Mouse (Mus musculus): Measurements from ENCODE around the gene Plcd3. TPM values are rescaled to one million over a fixed set of nuclear protein-coding genes. Genes with fewer than 3 reads are reported as not detected.

The Plcd3 gene
- total RNA-seq, 2 experiments from 2014 or later = 16.1 to 18.3 TPM

DNA sequence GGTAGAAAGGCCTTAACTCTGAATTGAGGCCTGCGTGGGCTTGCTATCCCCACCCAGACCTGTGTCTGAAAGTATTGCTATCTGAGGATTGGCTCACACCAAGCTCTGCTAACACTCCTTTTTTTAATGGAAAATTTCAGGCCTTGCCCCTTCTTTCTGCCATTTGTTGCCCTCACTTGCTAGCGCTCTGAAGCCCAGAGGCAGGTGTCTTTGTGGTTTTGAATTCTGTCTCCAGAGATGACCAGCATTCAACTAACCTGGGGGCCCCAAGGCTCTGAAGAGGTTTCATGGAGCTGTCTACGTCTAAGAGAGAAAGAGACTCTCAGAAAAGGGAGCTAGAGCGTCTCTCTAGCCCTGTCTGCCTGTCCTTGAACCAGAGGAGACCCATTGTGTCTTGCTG lies 33.2 kb downstream of the Plcd3 start:
- DNase-seq = no peak
- intact Hi-C loops (cut with DNase I) = no loop called here

DNA sequence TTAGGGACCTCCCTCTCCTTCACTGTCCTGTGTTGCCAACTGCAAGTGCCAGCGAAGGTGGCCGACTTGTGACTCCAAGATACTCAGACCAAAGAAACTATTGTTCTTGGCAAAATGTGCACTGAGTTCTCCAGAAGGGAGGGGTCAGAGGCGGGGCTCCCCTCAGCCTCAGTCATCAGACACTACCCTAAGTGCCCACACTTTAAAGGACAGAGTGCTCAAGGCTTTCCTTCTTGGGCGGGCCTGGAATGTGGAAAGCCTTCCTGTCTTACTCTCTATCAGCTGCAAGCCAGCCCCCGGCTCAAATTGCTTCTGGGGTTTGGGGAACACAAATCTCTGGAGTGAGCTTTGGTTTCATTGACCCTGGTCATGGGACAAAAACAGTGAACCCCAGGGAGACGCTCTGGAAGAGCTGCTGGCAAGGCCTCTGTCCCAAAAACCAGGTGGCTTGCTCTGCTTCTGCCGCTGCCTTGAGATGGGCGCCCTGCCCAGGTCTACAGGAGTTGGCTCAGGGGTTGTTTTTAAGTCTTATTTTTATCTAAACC lies 33.9 kb downstream of the Plcd3 start:
- DNase-seq = peak; percentile 67 to 72
- intact Hi-C loops (cut with DNase I) = no loop called here

- DNase-seq = no peak
Measured at GRCm38 (mm10) chr11:103067051-103067361, 34.5 kb downstream of the Plcd3 start.

GRCm38 (mm10) chr11:103066191-103067050 lies 35.0 kb downstream of the Plcd3 start:
- intact Hi-C loops (cut with DNase I) = no loop called here
- DNase-seq = no peak

More at GRCm38 (mm10) chr11:103067051-103067361, 34.5 kb downstream of the Plcd3 start:
- intact Hi-C loops (cut with DNase I) = no loop called here

DNA sequence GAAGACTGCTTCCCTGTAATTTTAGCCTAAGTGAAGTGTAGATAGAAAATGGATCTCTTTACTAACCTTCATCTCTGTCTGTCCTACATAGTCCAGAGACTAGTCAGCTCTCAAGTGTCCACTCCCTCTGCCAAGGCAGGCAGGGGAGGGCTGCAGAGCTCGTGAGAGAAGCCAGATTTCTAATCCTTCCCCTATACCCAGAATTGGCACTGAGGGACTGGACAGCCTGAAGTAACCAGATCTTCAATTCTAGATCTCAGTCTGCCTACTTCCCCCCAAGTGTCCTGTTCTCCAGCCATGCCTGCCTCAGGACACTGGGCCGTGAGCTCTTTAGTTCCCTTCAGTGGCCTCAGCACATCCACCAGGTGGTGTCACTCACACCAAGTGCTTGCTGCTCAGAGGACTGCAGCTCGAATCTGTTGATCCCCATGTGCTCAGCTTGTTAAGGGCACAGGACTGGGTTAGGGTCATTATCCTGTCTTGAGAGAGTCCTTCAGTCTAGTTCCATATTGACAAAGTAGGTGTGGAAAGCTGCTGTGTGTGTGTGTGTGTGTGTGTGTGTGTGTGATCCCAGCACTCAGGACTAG lies 42.9 kb downstream of the Plcd3 start:
- no peak for DNase-seq
- intact Hi-C loops (cut with DNase I) = loop anchor here (5.0 kb wide), 1 partner anchor 99 kb away; no protein-coding TSS in a partner anchor

- no peak for DNase-seq
- intact Hi-C loops (cut with DNase I) = loop anchor here (5.0 kb wide), 1 partner anchor 101 kb away; no protein-coding TSS in a partner anchor
Measured at GRCm38 (mm10) chr11:103056636-103057035, 44.8 kb downstream of the Plcd3 start.

DNA sequence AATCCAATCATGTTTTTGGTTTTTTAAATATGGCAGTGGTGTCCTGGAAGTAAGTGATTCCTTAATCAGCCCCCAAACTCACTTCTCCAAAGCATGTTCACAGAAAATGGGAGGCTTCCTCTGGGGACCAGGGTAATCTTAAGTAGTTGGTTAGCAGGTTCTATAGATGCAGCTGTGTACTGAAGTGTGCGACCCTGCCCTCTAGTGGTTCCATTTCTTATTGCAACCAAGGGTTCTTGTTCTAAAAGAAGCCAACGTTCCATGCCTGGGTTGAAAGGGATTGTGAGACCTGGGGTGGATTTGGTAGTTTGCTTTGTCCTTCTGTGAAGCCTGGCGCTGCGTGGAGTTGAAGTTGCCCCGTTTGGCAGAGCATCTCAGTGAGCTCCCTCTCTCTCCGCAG lies 46.7 kb downstream of the Plcd3 start:
- intact Hi-C loops (cut with DNase I) = loop anchor here (2.0 to 5.0 kb wide), 2 partner anchors 58 to 103 kb away; no protein-coding TSS in a partner anchor
- peak; percentile 78 to 79 for DNase-seq

DNA sequence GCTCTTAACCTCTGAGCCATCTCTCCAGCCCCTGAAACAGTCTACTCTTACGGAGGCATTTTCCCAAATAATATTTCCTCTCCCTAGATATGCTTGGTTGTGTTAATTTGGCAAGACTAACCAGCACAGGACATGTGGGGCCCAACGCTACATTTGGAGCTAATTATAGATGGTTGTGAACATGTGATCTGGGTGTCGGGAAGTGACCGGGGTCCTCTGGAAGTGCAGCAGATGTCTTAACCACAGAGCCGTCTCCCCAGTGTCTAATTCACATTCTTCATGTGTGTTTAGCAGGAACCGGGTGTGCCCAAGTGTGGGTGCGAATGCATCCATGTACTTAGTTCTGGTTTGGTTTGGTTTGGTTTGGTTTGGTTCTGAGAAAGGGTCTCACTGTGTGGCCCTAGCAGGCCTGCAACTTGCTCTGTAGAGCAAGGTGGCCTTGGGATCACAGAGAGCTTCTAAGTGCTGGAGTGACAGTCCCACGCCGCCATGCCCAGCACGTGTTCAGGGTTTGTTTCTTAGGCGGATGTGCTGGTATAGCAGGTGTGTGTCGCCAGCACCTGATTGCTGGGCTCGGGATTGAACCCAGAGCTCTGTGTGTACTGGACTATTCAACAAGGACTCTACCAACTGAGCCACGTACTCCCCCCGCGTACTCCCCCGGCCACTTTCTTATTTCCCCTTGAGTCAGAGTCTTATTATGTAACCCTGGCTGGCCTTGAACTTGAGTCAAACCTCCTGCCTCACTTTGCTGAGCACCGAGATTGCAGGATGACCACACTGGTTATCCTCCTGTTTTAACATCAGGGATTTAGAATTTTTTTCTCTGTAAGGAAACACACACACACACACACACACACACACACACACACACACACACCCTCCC lies 48.0 kb downstream of the Plcd3 start:
- intact Hi-C loops (cut with DNase I) = loop anchor here (2.0 kb wide), 2 partner anchors 57 to 153 kb away; partner anchors contain the start of gene Gfap
- DNase-seq = no peak

DNA sequence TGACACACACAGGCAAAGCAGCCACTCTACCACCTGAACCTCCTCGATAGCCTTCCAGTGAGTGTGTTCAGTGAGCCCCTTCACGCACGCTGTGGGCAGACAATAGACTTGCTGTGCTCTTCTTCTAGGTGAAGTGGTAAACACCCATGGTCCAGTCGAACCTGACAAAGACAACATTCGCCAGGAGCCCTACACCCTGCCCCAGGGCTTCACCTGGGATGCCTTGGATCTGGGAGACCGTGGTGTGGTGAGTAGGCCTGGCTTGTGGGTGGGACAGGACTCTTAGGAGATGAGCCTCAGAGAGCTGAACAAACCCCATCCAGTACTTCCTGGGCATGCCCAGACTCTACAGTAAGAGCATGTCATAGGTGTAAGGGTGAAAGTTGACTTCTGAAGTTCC lies 49.4 kb downstream of the Plcd3 start:
- intact Hi-C loops (cut with DNase I) = loop anchor here (2.0 kb wide), 1 partner anchor 151 kb away; the partner anchor contains the start of gene Gfap
- no peak for DNase-seq

- DNase-seq = peak; percentile 69 to 80
- intact Hi-C loops (cut with DNase I) = no loop called here
Measured at GRCm38 (mm10) chr11:103051249-103051691, 50.2 kb downstream of the Plcd3 start.

- peak in 1 of 2 experiments; percentile 40 for DNase-seq
- intact Hi-C loops (cut with DNase I) = no loop called here
Measured at GRCm38 (mm10) chr11:103050153-103050552, 51.3 kb downstream of the Plcd3 start.

- intact Hi-C loops (cut with DNase I) = no loop called here
Measured at GRCm38 (mm10) chr11:103049611-103050010, 51.8 kb downstream of the Plcd3 start.

GRCm38 (mm10) chr11:103046286-103046685 lies 55.2 kb downstream of the Plcd3 start:
- intact Hi-C loops (cut with DNase I) = no loop called here
- no peak for DNase-seq

More at GRCm38 (mm10) chr11:103049611-103050010, 51.8 kb downstream of the Plcd3 start:
- no peak for DNase-seq

DNA sequence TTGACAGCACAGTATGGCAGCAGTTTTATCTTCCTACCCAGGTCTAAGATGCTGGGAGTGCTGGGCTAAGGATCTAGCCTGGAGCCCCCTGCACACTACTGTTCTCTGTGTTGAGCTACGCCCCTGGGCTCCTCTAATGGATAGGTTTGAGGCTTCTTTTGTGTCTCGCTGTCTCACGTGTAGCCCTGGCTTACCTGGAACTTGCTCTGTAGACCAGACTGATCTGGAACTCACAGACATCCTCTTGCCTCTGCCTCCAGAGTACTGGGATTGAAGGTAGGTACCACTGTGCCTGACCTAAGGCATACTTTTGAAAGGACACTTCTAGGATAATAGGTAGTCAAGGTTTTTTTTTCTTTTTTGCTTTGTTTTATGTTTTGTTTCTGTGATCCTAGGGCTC lies 57.5 kb downstream of the Plcd3 start:
- intact Hi-C loops (cut with DNase I) = no loop called here
- no peak for DNase-seq

DNA sequence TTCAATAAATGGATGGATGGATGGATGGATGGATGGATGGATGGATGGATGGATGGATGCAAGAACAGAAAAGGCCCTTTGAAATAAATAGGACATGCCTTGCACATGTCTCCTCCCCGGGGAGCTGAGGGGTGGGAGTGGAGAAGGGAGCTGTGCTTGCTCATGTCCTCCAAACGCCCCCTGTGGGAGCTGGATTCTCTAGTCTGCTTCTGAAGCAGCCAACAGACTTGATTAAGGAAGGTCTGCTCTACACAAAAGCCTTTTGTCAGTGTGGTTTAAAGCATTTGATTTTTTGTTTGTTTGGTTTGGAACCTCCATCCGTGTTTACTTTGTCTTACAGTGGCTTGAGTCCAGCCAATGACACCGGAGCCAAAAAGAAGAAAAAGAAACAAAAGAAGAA lies 58.6 kb downstream of the Plcd3 start:
- DNase-seq = no peak
- intact Hi-C loops (cut with DNase I) = no loop called here

DNA sequence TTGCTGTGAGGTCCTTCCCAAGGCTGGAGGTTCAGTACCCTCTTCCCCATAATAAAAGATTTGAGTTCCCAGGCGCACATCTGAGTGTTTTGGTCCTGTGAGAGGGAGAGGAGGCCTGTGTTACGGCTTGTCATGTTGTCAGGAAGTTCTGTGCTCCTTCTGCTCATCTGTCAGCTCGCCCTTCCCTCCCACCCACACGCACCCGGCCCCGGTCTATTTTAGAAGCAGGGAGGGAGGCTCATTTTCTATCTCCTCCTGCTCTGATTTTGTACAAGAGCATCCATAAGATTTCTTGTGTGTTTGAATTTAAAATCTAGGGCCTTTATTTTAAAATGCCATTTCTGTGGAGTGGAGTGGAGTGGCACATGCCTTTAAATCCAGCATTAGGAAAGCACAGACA lies 63.4 kb downstream of the Plcd3 start:
- DNase-seq = no peak
- intact Hi-C loops (cut with DNase I) = no loop called here

DNA sequence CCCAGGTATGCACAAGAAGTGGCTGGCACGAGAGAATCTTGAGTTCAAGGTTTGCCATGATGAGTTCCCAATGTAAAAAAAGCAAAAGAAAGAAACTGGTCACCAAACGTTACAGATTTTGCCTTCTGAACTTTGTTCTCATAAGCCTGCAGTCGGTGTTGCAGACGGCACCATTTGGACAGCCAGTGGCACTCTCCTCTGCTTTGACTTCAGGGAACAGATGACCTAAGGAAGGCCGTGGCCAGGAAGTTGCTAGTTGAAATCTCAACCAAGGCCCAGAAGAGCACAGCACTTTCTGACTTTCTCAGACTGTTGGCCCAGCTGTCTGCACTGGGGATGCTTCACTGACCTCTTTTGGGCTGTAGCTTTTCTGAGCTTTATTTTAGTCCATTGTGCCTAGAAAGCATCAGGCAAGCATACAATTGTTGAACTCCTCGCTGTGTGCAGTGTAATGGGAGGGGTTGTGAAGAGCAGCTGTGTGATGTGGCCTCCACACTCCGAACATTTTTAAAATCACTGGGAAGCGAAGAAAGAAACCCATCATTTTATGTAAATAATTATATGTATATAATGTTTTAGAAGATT lies 64.5 kb downstream of the Plcd3 start:
- no peak for DNase-seq
- intact Hi-C loops (cut with DNase I) = no loop called here

- DNase-seq = no peak
- intact Hi-C loops (cut with DNase I) = no loop called here
Measured at GRCm38 (mm10) chr11:103035007-103035406, 66.5 kb downstream of the Plcd3 start.

DNA sequence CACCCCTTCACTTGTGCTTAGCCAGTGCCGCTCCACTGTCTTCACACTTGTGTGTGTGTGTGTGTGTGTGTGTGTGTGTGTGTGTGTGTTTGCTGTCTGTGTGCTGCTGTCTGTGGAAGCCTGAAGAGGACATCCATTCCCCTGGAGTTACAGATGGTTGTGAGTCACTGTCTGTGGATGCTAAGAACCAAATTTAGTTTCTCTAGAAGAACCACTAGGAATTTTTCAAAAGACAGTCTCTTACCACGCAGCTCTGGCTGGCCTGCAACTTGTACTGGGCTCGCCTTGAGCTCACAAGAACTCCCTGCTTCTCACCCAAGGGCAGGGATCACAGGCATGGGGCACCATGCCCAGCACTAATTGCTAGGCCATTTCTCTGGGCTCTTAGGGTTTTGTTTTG lies 68.4 kb downstream of the Plcd3 start:
- DNase-seq = no peak
- intact Hi-C loops (cut with DNase I) = no loop called here

All from heart, postnatal 36 days (tissue).